Mouse (Mus musculus) hindbrain, embryonic 13.5 days (tissue): Measurements from ENCODE around the gene Ccdc177. TPM values are rescaled to one million over a fixed set of nuclear protein-coding genes. Genes with fewer than 3 reads are reported as not detected.

ENCODE experiments used
- ATAC-seq: fragments of 200-750 bp; cut with Nextera tagmentation; 2 replicates; pipeline ENCODE4 v1.8.0; 2017; ENCODE audit warnings: moderate TSS enrichment; ENCODE audit not compliant: low FRiP score
- H3K27ac ChIP-seq: fragments of 300-500 bp; sonication (generic); 2 replicates; pipeline ENCODE4 v1.5.1; 2015; ENCODE audit warnings: inconsistent platforms, mild to moderate bottlenecking, moderate library complexity
- H3K27me3 ChIP-seq: fragments of 300-500 bp; sonication (generic); 2 replicates; pipeline ENCODE4 v1.6.1; 2015; ENCODE audit warnings: mild to moderate bottlenecking, inconsistent platforms
- H3K36me3 ChIP-seq: fragments of 300-500 bp; sonication (generic); 2 replicates; pipeline ENCODE4 v1.6.1; 2015; ENCODE audit warnings: mild to moderate bottlenecking, inconsistent platforms
- H3K4me1 ChIP-seq: fragments of 300-500 bp; sonication (generic); replicated peaks from 2 replicates; pipeline ENCODE4 v1.6.1; 2015; ENCODE audit warnings: inconsistent platforms
- H3K4me2 ChIP-seq: fragments of 300-500 bp; sonication (generic); 2 replicates; pipeline ENCODE4 v1.6.1; 2015; ENCODE audit warnings: inconsistent platforms, mild to moderate bottlenecking, moderate library complexity
- H3K4me3 ChIP-seq: fragments of 300-500 bp; sonication (generic); 2 replicates; pipeline ENCODE4 v1.5.1; 2015; ENCODE audit warnings: mild to moderate bottlenecking, inconsistent platforms
- H3K9ac ChIP-seq: fragments of 300-500 bp; sonication (generic); 2 replicates; pipeline ENCODE4 v1.6.1; 2015; ENCODE audit warnings: mild to moderate bottlenecking, inconsistent platforms
- H3K9me3 ChIP-seq: fragments of 300-500 bp; sonication (generic); 2 replicates; pipeline ENCODE4 v1.6.1; 2016; ENCODE audit warnings: inconsistent platforms
- WGBS: fragments of 180-500 bp; shearing (Covaris S2); methylation state at CpG from one replicate; pipeline ENCODE4 v1.1.7; 2015; 5-methylcytosine and 5-hydroxymethylcytosine counted together
- polyA plus RNA-seq: library from polyadenylated mRNA; unstranded; fragments of >200 nt; fragmentation: Nextera tagmentation; extraction: Ambion mirVana; gene quantifications from 2 replicates; pipeline ENCODE4 v1.2.1, GENCODE M21; 2015

Gene Ccdc177
- polyA plus RNA-seq, 1 experiment from 2014 or later, result 4.0 TPM

DNA sequence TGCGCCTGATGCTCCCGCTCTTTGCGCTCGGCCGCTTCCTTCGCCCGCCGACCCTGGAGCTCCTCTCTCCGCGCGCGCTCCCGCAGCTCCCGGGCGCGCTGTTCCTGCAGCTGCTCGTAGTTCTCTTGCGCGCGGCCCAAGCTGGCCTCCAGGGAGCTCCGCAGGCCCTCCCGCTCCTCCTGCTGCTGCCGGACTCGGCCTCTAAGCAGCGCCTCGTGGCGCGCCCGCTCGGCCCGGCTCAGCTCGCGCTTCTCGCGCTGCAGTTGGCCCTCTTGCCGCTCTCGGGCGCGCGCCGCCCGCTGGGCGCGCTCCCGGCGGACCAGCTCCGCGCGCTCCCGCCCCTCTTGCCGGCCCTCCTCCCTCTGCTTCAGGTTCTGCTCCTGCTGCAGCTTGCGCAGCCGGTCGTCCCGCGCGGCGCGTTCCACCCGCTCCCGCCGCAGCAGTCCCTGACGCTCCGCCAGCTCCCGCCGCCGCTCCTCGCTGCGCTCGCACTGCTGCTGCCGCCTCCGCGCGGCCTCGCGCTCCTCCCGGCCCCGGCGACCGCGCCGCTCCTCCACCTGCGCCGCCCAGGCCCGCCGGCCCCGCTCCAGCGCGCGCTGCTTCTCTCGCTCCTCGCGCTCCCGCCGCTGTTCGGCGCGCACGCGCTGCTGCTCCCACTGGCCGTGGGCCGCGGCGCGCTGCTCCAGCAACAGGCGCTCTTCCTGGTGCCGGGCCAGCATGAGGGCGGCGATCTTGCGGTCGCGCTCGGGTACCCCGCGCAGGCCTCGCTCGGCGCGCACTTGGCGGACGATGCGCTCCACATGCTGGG is 2.5 kb downstream of the Ccdc177 start:
- WGBS, result 15% methylated on average over 121 of the region's 122 CpGs
- peaks cover 28% of the 10 kb centered on the region for H3K4me1 ChIP-seq
- peak overlapping the region; percentile 75 for H3K4me3 ChIP-seq
- peak overlapping the region; percentile 98 for H3K27ac ChIP-seq
- peaks cover 15% of the 10 kb centered on the region; the same call in 1 of the 2 replicates for H3K27me3 ChIP-seq
- peaks cover 23% of the 10 kb centered on the region for H3K9me3 ChIP-seq
- peak; percentile 19; the same call in 1 of the 2 replicates for ATAC-seq
- peak overlapping the region; percentile 80 for H3K4me2 ChIP-seq
- H3K36me3 ChIP-seq, result peaks cover 61% of the 10 kb centered on the region
- H3K9ac ChIP-seq, result peak overlapping the region; percentile 97

DNA sequence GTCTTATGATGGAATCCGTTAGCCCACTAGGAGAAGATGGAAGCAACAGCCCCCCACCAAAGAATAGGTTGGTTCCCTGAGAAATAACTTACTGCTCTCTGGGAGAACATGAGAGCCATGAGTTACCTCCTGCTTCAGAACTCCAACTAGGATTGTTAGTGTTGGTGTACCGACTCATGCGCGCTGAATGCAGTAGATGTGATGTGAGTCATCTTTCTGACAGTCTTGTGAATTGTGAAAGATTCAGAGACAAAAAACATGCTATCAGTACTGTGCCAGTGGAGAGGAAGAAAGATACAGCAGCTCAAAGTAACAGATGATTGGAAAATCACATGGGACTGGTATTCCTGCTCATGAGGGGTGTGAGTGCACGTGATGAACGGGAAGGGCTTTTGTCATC is 8.9 kb downstream of the Ccdc177 start:
- H3K9ac ChIP-seq, result no peak overlapping the region
- H3K4me2 ChIP-seq, result no peak overlapping the region
- H3K27ac ChIP-seq, result no peak overlapping the region
- WGBS, result 90% methylated on average over 6 of the region's 6 CpGs
- peaks cover 37% of the 10 kb centered on the region for H3K36me3 ChIP-seq
- peaks cover 5% of the 10 kb centered on the region; the same call in 1 of the 2 replicates for H3K4me1 ChIP-seq
- no peak overlapping the region for H3K4me3 ChIP-seq
- H3K9me3 ChIP-seq, result peaks cover 13% of the 10 kb centered on the region
- ATAC-seq, result no peak
- 0 out of 2 replicates have a peak, but pooled peaks cover 2% of the 10 kb centered on the region for H3K27me3 ChIP-seq

DNA sequence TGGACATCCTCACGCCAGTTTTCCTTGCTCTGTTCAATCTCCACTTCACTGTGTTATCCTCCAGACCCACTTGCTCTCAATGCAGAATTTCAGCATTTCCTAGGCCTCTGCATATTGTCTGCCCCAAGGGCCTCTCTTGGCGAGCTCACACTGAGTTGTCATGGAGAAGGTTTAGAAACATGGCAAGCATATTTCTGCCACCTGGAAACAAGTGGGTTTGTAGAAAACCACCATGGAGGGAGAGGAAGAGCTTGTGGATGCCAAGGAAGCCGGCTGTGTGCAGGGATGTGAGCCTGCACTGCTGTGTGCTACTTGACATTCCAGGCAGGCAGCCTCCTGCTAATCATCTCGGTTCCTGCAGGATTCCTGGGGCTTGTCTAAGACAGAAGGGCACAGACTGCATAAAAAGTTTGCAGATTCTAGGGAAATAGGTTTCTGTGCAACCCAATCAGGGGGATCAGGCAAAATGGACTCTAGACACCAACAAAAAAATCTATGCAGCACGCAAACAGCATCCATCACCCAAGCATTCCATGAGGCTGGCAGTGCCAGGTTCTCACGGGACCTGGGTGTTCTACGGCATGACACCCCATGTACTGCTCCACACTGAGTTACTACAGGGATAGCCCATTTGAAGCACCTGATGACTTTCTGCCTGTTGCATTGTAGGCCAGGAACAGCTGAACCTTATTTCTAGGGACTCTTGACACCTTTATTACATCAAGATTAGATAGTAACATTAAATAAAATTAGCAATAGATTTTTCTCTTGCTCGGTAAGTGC is 14.3 kb downstream of the Ccdc177 start:
- Histone ChIP-seq H3K4me3 (no peak overlapping the region), H3K9me3 (no peaks in the 10 kb centered on the region), H3K4me1 (peaks cover 16% of the 10 kb centered on the region), H3K27me3 (0 out of 2 replicates have a peak, but pooled peaks cover 4% of the 10 kb centered on the region), H3K27ac (peak overlapping the region; percentile 76), H3K4me2 (no peak overlapping the region), H3K9ac (peak overlapping the region; percentile 46; the same call in 1 of the 2 replicates), H3K36me3 (no peaks in the 10 kb centered on the region)
- WGBS, result 49% methylated on average over 8 of the region's 8 CpGs
- peak; percentile 81 for ATAC-seq

DNA sequence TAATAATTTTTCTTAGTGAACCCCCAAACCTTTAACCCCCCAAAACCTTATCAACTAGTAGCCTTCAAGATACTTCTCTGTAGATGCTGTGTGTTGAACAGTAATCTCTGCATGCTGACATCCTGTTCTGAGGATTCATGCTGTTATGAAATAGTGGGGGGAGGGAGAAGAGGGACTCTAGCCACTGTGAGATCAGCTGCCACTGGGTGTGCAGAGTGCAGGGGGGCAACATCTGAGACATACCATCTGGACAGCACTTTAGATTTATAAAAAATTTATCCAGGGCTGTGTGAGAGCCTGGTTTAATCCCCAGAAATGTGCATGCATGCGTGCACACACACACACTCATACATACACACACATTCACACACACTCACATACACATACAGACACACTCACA is 15.9 kb downstream of the Ccdc177 start:
- Histone ChIP-seq H3K36me3 (no peaks in the 10 kb centered on the region), H3K4me2 (no peak overlapping the region), H3K27me3 (0 out of 2 replicates have a peak, but pooled peaks cover 4% of the 10 kb centered on the region), H3K4me3 (no peak overlapping the region), H3K27ac (no peak overlapping the region), H3K9me3 (no peaks in the 10 kb centered on the region), H3K9ac (no peak overlapping the region), H3K4me1 (peaks cover 16% of the 10 kb centered on the region)
- ATAC-seq, result no peak
- 92% methylated on average over 1 of the region's 1 CpGs for WGBS

DNA sequence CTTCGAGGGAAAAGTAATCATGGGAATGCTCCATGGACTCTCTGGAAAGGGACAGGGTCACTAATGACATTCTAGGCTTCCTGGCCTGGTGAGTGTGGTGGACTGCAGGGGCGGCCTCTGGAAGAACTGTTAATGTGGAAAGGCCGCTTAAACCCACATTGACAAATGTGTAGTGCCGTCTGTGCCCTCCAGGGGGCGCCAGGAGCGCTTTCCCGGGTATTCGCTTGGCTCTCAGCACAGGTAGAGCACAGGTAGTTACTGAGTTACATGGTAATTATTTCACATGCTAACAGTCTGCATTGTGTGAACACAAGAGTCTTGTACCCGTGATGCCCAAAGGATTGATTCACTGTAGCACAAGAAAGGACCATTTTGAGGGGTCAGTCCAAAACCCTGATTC is 21.0 kb downstream of the Ccdc177 start:
- 0 out of 2 replicates have a peak, but pooled peaks cover 4% of the 10 kb centered on the region for H3K27me3 ChIP-seq
- no peak for ATAC-seq
- 35% methylated on average over 9 of the region's 9 CpGs for WGBS
- H3K4me2 ChIP-seq, result no peak overlapping the region
- no peak overlapping the region for H3K4me3 ChIP-seq
- H3K9ac ChIP-seq, result no peak overlapping the region
- H3K27ac ChIP-seq, result no peak overlapping the region
- peaks cover 20% of the 10 kb centered on the region for H3K4me1 ChIP-seq
- no peaks in the 10 kb centered on the region for H3K36me3 ChIP-seq
- no peaks in the 10 kb centered on the region for H3K9me3 ChIP-seq

DNA sequence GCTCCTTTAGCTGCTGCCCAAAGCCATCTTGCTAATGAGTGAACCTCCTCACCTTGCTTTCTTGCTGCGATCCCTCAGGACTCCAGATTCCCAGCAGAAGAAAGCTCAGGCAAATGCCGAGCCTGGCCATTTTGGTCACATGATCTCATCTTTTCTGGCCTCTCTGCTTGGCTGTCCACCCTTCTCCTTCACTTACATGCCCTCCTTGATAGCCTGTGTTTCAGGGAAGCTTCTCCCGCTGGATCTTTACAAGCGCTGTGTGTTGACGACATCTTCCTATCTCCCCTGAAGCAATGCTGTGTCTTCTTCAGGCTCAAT is 23.2 kb downstream of the Ccdc177 start:
- H3K9me3 ChIP-seq, result no peaks in the 10 kb centered on the region
- H3K4me1 ChIP-seq, result peaks cover 20% of the 10 kb centered on the region
- ATAC-seq, result 0 out of 2 replicates have a peak, but pooled peaks have one; percentile 10
- no peaks in the 10 kb centered on the region for H3K36me3 ChIP-seq
- H3K4me2 ChIP-seq, result peak overlapping the region; percentile 28
- peak overlapping the region; percentile 36; the same call in 1 of the 2 replicates for H3K9ac ChIP-seq
- 62% methylated on average over 5 of the region's 5 CpGs for WGBS
- H3K27ac ChIP-seq, result peak overlapping the region; percentile 95
- H3K27me3 ChIP-seq, result 0 out of 2 replicates have a peak, but pooled peaks cover 4% of the 10 kb centered on the region
- H3K4me3 ChIP-seq, result no peak overlapping the region

DNA sequence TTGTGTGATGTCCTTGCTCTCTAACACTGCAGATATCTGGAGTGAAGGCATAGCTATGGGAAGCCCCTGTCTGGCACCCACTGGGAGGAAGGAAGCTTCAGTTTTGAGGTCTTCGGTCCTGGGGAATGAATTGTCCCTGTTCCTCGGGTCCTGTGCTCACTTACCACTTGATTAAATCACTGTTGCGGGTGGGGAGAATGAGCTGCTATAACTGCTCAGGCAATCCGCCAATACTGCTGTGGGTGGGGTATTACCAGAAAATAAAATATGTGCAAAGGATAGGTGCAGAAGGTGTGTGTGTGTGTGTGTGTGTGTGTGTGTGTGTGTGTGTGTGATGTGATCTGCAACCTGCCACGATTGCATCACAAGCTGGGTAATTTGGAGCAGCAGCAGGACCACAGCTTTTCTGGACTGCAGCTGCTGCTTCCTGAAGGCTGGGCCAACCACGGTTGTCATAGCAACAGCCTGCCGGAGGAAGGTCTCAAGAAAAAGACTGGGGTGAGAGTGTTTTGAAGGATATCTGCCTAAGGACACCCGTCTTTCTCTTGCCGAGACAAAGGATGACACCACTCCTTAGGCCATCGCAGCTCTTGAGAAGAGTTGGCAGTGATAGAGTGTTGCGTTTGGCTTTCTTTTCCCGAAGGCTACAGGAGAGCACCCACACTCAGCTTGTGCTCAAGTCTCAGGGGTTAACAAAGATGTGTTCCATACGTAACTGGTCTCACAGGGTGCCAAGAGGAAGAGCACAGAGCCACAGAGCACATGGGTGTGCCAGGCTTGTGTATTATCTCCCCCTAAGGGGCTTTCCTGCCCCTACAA is 23.8 kb downstream of the Ccdc177 start:
- H3K27me3 ChIP-seq, result 0 out of 2 replicates have a peak, but pooled peaks cover under 1% of the 10 kb centered on the region
- WGBS, result 13% methylated on average over 13 of the region's 13 CpGs
- no peaks in the 10 kb centered on the region for H3K36me3 ChIP-seq
- no peaks in the 10 kb centered on the region for H3K9me3 ChIP-seq
- peak; percentile 75 for ATAC-seq
- peak overlapping the region; percentile 36 for H3K9ac ChIP-seq
- peak overlapping the region; percentile 95 for H3K27ac ChIP-seq
- peak overlapping the region; percentile 28 for H3K4me2 ChIP-seq
- peaks cover 20% of the 10 kb centered on the region for H3K4me1 ChIP-seq
- no peak overlapping the region for H3K4me3 ChIP-seq

DNA sequence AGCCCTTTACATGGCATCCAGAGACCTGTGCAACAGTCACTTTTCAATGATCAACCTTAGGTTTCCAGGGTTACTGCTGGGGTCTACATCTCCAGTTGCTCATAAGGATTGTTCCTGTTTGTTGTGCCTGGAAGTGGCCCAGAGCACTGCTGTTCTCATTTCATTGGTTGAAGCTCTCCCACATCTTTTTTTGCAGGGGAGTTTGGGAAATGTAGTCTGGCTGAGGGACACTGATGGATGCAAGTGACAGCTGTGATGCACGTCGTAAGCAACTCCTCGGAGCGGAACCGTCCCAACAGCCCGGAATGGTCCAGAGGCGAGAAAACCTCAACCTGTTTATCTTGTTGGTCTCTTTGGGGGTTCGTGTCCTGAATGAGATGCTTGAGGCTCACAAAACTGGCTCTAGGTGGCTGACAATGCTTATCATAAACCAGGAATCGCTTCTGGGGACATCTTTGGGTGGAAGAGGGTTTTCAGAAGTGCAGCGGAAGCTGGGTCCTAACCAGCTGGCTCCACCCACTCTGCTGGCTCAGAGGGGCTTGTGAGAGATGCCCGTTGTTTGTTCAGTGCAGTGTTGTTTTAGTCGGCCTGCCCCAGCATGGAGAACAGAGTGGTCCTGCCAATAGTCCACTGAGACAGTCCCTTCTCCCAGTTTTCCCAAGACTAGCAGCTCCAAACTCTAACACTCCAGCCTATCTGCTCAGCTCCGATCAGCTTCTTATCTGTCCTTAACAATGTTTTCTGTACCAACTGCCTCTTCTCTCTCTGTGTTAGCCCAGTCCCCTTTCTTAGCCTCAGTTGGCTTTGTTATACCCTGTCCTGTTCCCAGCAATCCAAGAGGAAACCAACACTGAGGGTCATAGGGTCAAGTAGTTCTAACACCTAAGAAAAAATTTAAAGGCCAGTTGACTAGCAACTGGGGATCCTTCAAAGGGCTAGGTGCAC is 25.7 kb downstream of the Ccdc177 start:
- WGBS, result 58% methylated on average over 13 of the region's 13 CpGs

DNA sequence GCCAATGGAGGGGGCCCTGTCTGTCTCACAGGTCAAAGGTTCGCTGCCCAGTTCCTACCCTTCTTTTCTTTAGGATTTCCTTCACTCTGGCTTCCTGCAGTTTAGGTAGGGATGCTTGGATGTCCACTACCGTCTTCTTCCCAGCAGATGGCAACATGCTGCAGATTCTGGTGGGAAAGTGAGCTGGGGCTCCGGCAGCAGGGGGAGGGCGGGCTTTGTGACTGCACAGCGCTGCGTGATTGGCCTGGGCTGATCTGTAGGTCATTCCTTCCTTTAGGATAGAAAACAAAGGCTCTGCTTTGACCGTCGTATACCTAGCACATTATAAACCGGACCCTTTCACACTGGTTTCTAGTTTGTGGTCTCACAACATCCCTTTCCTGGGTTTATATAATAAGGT is 29.9 kb downstream of the Ccdc177 start:
- Histone ChIP-seq H3K27me3 (0 out of 2 replicates have a peak, but pooled peaks cover 4% of the 10 kb centered on the region), H3K9me3 (no peaks in the 10 kb centered on the region), H3K36me3 (no peaks in the 10 kb centered on the region), H3K4me1 (0 out of 2 replicates have a peak, but pooled peaks cover 4% of the 10 kb centered on the region), H3K4me3 (no peak overlapping the region), H3K4me2 (no peak overlapping the region), H3K27ac (peak overlapping the region; percentile 23; the same call in 1 of the 2 replicates), H3K9ac (no peak overlapping the region)
- 3% methylated on average over 9 of the region's 9 CpGs for WGBS
- ATAC-seq, result peak; percentile 72

More for the DNA sequence above, 25.7 kb downstream of the Ccdc177 start:
- Histone ChIP-seq H3K9me3 (no peaks in the 10 kb centered on the region), H3K4me3 (no peak overlapping the region), H3K27ac (no peak overlapping the region), H3K4me2 (no peak overlapping the region), H3K27me3 (no peaks in the 10 kb centered on the region), H3K9ac (no peak overlapping the region), H3K36me3 (no peaks in the 10 kb centered on the region), H3K4me1 (peaks cover 24% of the 10 kb centered on the region)
- no peak for ATAC-seq

DNA sequence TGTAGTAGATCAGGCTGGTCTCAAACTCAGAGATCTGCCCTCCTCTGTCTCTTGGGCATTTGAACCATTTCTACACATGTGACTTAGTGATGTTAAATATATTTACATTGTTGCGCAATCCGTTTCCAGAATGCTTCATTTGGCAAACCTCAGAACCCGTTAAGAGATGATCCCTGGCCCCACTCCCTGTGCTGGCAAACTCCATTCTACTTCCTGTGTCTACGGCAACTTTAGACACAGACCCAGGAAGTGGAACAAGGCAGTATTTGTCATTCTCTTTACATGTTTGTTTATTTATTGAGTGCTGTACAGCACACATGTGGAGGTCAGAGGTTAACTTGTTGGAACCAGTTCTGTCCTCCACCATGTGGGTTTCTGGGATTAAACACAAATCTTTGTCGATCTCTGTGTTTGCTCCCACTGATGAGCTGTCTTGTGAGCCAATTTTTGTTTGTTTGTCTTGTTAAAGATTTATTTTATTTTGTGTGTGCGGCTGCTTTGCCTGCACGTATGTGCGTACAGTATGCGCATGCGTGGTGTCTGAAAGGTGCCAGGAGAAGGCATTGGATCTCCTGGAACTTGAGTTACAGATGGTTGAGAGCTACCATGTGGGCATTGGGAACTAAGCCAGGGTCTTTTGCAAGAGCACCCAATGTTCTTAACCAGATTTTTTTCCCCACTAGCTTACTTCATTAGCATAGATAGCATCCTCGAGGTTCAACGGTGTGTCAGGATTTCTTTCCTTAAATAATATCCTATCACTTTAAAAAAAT is 30.5 kb downstream of the Ccdc177 start:
- 90% methylated on average over 12 of the region's 12 CpGs for WGBS
- H3K9me3 ChIP-seq, result no peaks in the 10 kb centered on the region
- peak; percentile 44; the same call in 1 of the 2 replicates for ATAC-seq
- H3K27ac ChIP-seq, result no peak overlapping the region
- no peak overlapping the region for H3K4me2 ChIP-seq
- H3K4me3 ChIP-seq, result no peak overlapping the region
- H3K9ac ChIP-seq, result no peak overlapping the region
- 0 out of 2 replicates have a peak, but pooled peaks cover 4% of the 10 kb centered on the region for H3K4me1 ChIP-seq
- no peaks in the 10 kb centered on the region for H3K36me3 ChIP-seq
- peaks cover 8% of the 10 kb centered on the region; the same call in 1 of the 2 replicates for H3K27me3 ChIP-seq
